In the genomic region with DNA sequence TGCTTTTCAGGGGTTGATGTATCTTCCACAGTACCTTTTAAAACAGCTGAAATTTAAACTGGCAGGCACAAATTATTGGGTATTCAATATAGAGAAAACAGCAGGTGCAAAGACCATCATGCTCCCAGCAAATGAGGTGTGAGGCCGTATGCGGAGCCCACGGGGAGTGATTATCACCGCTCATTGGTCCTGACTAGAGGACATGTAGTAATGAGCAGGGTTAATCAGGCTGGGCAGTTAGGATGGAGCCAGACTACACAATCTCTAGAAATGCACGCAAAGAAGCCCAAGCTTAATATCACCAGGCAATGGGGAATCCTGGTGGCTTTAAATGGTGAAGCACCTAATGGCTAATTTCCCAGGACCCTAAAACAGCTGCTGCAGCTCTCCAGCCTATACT, we compare ENCODE assay signal across 16 mouse cellular contexts.
"Had no signal": no experiment of that assay in that cellular context is flagged by ENCODE, and none has a peak within 500 bp of the region (broad histone marks: within the 10 kb centered on the region; RNA-seq: fewer than 3 reads in every experiment).

No protein-coding gene starts in this region.

- H3K4me2 ChIP-seq: hindbrain, embryonic 15.5 days; limb, embryonic 15.5 days; liver, embryonic 12.5 days; lung, embryonic 14.5 days had no signal

- H3K9ac ChIP-seq: hindbrain, embryonic 15.5 days; limb, embryonic 15.5 days; liver, embryonic 12.5 days; lung, embryonic 14.5 days had no signal

- H3K27me3 ChIP-seq: hindbrain, embryonic 15.5 days; limb, embryonic 15.5 days; liver, embryonic 12.5 days had no signal

- H3K36me3 ChIP-seq: hindbrain, embryonic 15.5 days; limb, embryonic 15.5 days; liver, embryonic 12.5 days had no signal

- H3K4me1 ChIP-seq: hindbrain, embryonic 15.5 days; liver, embryonic 12.5 days had no signal

- H3K9me3 ChIP-seq: hindbrain, embryonic 15.5 days; limb, embryonic 15.5 days; liver, embryonic 12.5 days had no signal

- ATAC-seq: liver, embryonic 12.5 days had no signal

- H3K27ac ChIP-seq: hindbrain, embryonic 15.5 days; kidney, postnatal 0 days; limb, embryonic 15.5 days; liver, embryonic 12.5 days had no signal

- DNase-seq: kidney, adult 11 months; kidney, adult 9 months; kidney, postnatal 36 days; layer of hippocampus, adult 9-11 months; layer of hippocampus, postnatal 36 days; lung, embryonic 14.5 days; lung, postnatal 10 days; lung, postnatal 4 days; retina, postnatal 1 day; right cerebral cortex, postnatal 4 days; thymus, postnatal 36 days had no signal

- H3K4me3 ChIP-seq: hindbrain, embryonic 15.5 days; limb, embryonic 15.5 days; liver, embryonic 12.5 days; myocyte had no signal
